Mouse (Mus musculus) thymus, postnatal 25 days (tissue): ENCODE results near the gene Clrn1.
"Not testable (repeated sequence)": the region's sequence is repeated elsewhere in the genome, so short reads cannot be mapped to it uniquely, and the experiment has no call there.

Experiments used
- DNase-seq: peaks from one replicate; pipeline ENCODE4 v3.0.0; 2022

The Clrn1 gene

GRCm38 (mm10) chr3:58884801-58885573 lies at the start of gene Clrn1:
Gene Clrn1, minus strand, starts transcription at chr3:58885340.
- no peak for DNase-seq

GRCm38 (mm10) chr3:58924027-58924426 lies 38.9 kb upstream of the Clrn1 start:
- no peak for DNase-seq

GRCm38 (mm10) chr3:58923140-58923539 lies 38.0 kb upstream of the Clrn1 start:
- no peak for DNase-seq

GRCm38 (mm10) chr3:58922636-58923035 lies 37.5 kb upstream of the Clrn1 start:
- DNase-seq = no peak

GRCm38 (mm10) chr3:58921316-58921715 lies 36.2 kb upstream of the Clrn1 start:
- no peak for DNase-seq

DNA sequence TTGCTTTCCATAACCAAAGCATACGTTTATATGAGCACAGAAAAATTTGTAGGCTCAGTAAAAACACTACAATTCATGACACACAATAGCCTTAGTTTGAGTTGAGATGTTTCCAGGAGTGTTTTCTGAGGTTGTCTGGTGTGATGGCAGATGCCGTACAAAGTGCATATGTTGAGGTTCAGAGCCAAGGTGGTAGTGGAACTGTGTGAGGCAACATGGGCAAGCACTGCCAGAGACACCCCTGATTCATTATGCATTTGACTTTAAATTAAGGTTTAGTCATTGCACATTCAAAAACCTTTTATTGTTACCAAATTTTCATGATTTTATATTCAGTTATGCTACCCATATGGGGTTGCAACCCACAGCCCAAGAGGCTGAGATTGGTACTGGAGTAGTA lies 19.5 kb upstream of the Clrn1 start:
- DNase-seq = no peak

- DNase-seq = no peak
Measured at GRCm38 (mm10) chr3:58902051-58902758, 17.1 kb upstream of the Clrn1 start.

DNA sequence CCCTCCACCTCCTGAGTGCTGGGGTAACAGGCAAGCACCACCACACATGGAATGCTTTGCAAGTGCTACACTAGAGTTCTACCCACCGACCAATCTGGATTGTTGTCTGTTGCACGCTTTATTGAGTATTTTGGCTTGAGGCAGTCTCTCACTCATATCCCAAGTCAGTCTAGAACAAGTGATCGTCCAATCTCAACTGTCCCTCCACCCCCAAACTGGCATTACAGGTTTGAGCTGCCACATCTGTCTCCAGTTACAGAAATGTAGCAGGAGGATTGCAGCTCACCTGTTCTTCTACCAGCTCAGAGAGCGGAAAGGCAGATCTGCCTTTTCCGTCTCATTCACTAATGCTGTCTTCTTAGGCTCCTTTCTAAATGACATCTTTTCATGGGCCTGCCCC lies 10.0 kb upstream of the Clrn1 start:
- DNase-seq = no peak

- no peak for DNase-seq
Measured at GRCm38 (mm10) chr3:58894529-58894928, 9.4 kb upstream of the Clrn1 start.

DNA sequence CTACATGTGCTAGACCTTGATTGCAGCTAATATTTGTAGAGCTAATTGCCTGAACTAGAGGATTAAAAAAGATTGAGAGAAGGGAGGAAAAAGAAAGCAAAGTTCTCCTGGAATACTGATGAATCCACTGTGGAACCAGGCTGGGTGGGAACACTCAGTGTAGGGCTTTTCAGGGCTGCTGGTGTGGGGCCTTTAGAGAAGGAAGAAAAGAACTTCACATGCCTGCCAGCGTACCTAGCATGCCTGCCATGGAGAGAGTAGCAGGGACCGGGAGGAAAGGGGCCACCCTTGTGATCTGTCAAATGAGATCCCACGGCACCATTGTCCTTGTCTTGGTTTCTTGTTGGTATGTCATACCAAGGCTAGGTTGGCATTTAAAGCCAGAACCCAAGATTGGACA lies 4.5 kb upstream of the Clrn1 start:
- no peak for DNase-seq

GRCm38 (mm10) chr3:58888131-58888715 lies 3.1 kb upstream of the Clrn1 start:
- no peak for DNase-seq

DNA sequence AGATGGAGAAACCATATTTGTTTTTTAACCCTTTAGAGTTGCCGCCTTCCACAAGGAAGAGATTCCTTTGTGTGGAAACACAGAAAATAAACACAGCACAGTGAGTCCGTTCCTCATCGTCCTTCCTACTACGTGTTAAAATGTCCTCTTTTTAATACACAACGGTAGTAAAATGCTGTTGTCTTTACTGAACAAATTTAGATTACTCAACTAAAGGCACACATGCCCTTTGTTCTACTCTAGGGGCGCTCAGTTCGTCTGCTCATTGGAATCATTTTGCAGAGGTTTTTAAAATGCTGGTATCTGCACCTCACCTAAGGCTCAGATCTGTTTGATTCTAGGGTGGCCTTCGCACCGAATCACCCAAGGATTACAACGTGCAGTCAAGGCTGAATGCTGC lies 2.6 kb upstream of the Clrn1 start:
- no peak for DNase-seq

- DNase-seq = no peak
Measured at GRCm38 (mm10) chr3:58883511-58883907, 1.6 kb downstream of the Clrn1 start.

DNA sequence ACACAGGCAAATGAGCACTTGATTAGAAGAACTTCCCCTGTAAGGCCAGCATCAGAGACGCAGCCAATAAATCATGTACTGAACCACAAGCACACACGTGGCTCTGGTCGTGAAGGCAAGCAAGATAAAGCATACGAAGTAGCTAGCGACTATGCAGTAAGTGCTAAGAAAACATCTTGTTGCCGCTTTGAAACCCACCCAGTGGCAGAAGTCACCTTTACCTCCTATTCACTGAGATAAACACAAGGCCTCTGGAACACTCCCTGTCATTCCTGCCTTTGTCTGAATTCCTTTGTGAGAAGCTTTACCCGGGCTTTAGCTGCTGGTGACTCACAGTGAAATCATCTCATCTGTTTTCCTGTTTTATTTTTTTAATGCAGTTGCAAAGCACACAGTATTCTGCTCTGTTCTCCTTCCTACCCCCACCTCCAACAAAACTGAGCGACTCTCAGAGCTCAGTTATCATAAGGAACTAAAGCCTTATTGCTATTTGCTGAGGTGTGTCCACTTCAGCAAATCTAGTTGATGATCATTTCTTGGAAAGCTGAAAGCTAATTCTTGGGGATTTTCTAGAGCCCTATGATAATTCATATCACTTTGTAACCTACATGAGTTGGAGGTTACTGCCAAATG lies 2.1 kb downstream of the Clrn1 start:
- DNase-seq = no peak

GRCm38 (mm10) chr3:58881016-58881415 lies 4.1 kb downstream of the Clrn1 start:
- no peak for DNase-seq

DNA sequence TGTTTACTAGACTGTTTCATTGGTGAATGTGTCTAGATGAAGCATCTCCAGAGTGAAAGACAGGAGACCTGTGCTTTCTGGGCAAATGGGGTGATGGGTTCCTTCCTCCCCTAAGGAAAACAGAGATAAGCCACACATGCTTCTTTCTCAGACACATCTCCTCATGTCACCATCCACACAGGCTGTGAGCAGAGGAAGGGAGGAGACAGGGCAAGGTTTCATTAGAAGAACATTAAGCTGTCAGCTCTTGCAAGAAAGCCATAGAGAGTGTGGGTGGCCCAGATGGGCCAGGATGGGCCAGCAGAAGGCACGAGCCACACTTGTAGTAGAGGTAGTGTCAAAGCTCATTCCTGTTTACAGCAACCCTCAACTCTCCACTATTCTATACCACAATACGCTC lies 5.0 kb downstream of the Clrn1 start:
- DNase-seq = no peak

DNA sequence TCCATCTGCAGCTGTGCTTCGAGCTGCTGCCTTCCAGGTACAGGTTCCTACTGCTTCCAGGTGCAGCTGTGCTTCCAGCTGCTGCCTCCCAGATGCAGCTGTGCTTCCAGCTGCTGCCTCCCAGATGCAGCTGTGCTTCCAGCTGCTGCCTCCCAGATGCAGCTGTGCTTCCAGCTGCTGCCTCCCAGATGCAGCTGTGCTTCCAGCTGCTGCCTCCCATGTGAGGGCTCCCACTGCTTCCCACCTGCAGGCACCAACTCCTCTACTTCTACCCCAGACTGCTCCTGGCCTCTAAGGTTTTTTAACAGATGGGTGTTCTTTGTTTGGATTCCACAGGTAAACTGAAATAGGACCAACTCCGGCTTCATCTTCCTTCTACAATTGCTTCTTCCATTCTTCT lies 13.3 kb downstream of the Clrn1 start:
- not testable (repeated sequence) for DNase-seq

DNA sequence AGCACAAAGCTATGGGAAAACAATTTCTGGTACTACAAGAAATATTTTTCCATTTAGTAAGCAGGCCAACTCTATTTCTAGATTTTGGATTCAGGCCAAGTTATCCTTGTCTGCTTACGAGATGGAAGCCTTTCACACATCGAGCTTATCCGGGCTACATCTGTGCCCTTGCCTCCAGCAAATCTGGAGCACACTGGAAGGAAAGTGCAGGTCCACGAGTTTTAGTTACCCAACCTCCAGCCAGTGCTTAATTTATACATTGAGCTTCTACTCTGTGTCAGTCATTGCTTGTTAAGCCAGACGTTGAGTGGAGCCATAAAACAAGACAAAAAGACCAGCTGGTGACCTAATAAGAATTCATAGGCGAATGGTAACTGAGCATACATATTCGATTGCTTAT lies 19.4 kb downstream of the Clrn1 start:
- DNase-seq = no peak

- DNase-seq = no peak
Measured at GRCm38 (mm10) chr3:58862976-58863375, 22.2 kb downstream of the Clrn1 start.

DNA sequence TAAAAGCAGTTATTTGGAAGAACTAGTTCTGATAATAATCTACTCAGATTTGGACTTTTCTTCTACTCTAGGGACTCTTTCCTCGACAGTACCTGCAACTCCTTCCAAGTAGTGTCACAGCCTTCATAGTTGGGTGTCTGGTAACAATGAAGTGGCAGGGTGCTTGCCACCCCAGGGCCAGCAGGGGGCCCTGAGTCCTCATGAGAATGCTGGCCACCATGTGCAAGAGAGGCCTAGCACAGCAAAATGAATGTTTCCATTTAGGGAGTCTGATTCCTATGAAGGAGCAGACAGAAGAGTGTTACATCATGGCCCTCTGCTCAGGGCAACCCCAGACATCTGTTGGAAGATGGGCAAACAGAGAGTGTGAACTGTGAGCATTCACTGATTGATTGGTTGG lies 41.7 kb downstream of the Clrn1 start:
- DNase-seq = no peak

GRCm38 (mm10) chr3:58833442-58834160 lies 51.5 kb downstream of the Clrn1 start:
- no peak for DNase-seq

DNA sequence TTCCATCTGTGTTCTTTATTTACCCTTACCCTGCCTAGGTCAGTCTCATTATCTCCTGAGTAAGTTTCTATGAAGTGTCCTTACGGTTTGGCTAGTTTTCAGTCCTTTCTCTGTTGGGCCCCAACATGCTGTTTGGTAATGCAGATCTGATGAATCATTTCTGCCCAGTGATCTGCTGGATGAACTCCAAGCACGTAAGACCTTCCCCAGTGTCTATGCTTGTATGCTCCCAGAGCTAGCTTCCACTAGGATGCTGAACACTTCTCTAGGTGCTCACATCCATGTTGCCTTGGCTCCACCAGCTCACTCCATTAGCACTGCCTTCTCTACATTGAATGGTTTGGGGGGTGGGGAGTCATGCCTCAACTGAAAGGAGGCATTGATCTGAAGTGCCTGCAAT lies 52.3 kb downstream of the Clrn1 start:
- DNase-seq = no peak

- no peak for DNase-seq
Measured at GRCm38 (mm10) chr3:58831586-58831985, 53.6 kb downstream of the Clrn1 start.
